Mouse (Mus musculus) T-helper 17 cell (primary cell): Measurements from ENCODE around the gene Mybpc2.

Experiments
- in situ Hi-C, 2 experiments: fragments of 300-600 bp; cut with MboI, MseI; formaldehyde crosslinking; loops; 1 replicate in 1 of 2; 2 replicates in 1 of 2; pipeline ENCODE4 v1.15.1; 2025; ENCODE audit warnings: high pct_unique_total_duplicates in 2 of 2

Gene Mybpc2

GRCm38 (mm10) chr7:44466006-44466887 is 58.2 kb downstream of the Mybpc2 start:
- in situ Hi-C loops = loop anchor here (5.0 kb wide), 1 partner anchor 64 kb away; no protein-coding TSS in a partner anchor

GRCm38 (mm10) chr7:44465111-44465510 is 59.3 kb downstream of the Mybpc2 start, which contains the start of gene Aspdh:
Gene Aspdh, plus strand, starts transcription at chr7:44465391.
- in situ Hi-C loops = loop anchor here (5.0 kb wide), 1 partner anchor 63 kb away; no protein-coding TSS in a partner anchor

GRCm38 (mm10) chr7:44464511-44464910 is 59.9 kb downstream of the Mybpc2 start:
- in situ Hi-C loops = no loop called here

GRCm38 (mm10) chr7:44463556-44464225 is 60.8 kb downstream of the Mybpc2 start:
- in situ Hi-C loops = no loop called here

- in situ Hi-C loops = no loop called here
These were observed 61.4 kb downstream of the Mybpc2 start for GRCm38 (mm10) chr7:44463056-44463425.

GRCm38 (mm10) chr7:44462218-44463055 is 62.0 kb downstream of the Mybpc2 start:
- in situ Hi-C loops = no loop called here

GRCm38 (mm10) chr7:44461503-44462217 is 62.8 kb downstream of the Mybpc2 start:
- in situ Hi-C loops = no loop called here

- in situ Hi-C loops = no loop called here
These were observed 63.5 kb downstream of the Mybpc2 start for GRCm38 (mm10) chr7:44460767-44461502.

- in situ Hi-C loops = no loop called here
These were observed 64.4 kb downstream of the Mybpc2 start for GRCm38 (mm10) chr7:44460067-44460466.

GRCm38 (mm10) chr7:44456302-44456701 is 68.2 kb downstream of the Mybpc2 start:
- in situ Hi-C loops = no loop called here

GRCm38 (mm10) chr7:44453256-44453655 is 71.2 kb downstream of the Mybpc2 start:
- in situ Hi-C loops = no loop called here
